Mouse (Mus musculus) embryonic stem cell, embryonic (primary cell): ENCODE results near the gene Bfsp2.
"Not testable (repeated sequence)": the region's sequence is repeated elsewhere in the genome, so short reads cannot be mapped to it uniquely, and the experiment has no call there.

Experiments used
- CTCF ChIA-PET, 4 experiments: fragments of 300-600 bp in 2 of 4; fragments of 350-600 bp in 2 of 4; sonication (Branson Sonifier 250); formaldehyde crosslinking; loops; one replicate each; lab custom pipeline; 2022; ENCODE audit warnings: inconsistent platforms in 2 of 4; lab: Charles Lee
- POLR2A ChIA-PET, 4 experiments: fragments of 300-600 bp in 2 of 4; fragments of 350-600 bp in 2 of 4; sonication (Branson Sonifier 250); formaldehyde crosslinking; loops; one replicate each; lab custom pipeline; 2022; ENCODE audit warnings: antibody characterized with exemption in 4 of 4, inconsistent platforms in 1 of 4; lab: Charles Lee

Gene Bfsp2

GRCm38 (mm10) chr9:103420844-103421243, 59.4 kb downstream of the Bfsp2 start:
- ChIA-PET POLR2A (interaction anchor here in 1 of 4 experiments (0.7 kb wide), 1 partner anchor 72 kb away, joined by 4 read pairs; no protein-coding TSS in a partner anchor), CTCF (interaction anchor here in 1 of 4 experiments (0.6 kb wide), 1 partner anchor 49 kb away, joined by 5 read pairs; no protein-coding TSS in a partner anchor)

- CTCF ChIA-PET: no interaction called here
- POLR2A ChIA-PET: no interaction called here
Measured at GRCm38 (mm10) chr9:103418786-103419185, 61.4 kb downstream of the Bfsp2 start.

- POLR2A ChIA-PET: not testable (repeated sequence)
- CTCF ChIA-PET: interaction anchor here in 1 of 4 experiments (0.6 kb wide), 1 partner anchor 361 kb away, joined by 3 read pairs; no protein-coding TSS in a partner anchor
Measured at GRCm38 (mm10) chr9:103418267-103418666, 62.0 kb downstream of the Bfsp2 start.

GRCm38 (mm10) chr9:103413457-103413856, 66.8 kb downstream of the Bfsp2 start:
- CTCF ChIA-PET: no interaction called here
- POLR2A ChIA-PET: interaction anchor here in 1 of 4 experiments (1.1 to 1.3 kb wide), 2 partner anchors 8 to 14 kb away, joined by 4 read pairs; no protein-coding TSS in a partner anchor

GRCm38 (mm10) chr9:103409119-103409518, 71.1 kb downstream of the Bfsp2 start:
- ChIA-PET POLR2A (no interaction called here), CTCF (no interaction called here)

GRCm38 (mm10) chr9:103408136-103408777, 72.0 kb downstream of the Bfsp2 start:
- POLR2A ChIA-PET: interaction anchor here in 1 of 4 experiments (0.6 kb wide), 1 partner anchor 10 kb away, joined by 3 read pairs; no protein-coding TSS in a partner anchor
- CTCF ChIA-PET: interaction anchor here in 1 of 4 experiments (0.7 kb wide), 1 partner anchor 88 kb away, joined by 3 read pairs; no protein-coding TSS in a partner anchor

GRCm38 (mm10) chr9:103403331-103403973, 76.8 kb downstream of the Bfsp2 start:
- ChIA-PET CTCF (interaction anchor here in 1 of 4 experiments (1.4 kb wide), 1 partner anchor 30 kb away, joined by 3 read pairs; no protein-coding TSS in a partner anchor), POLR2A (no interaction called here)

- POLR2A ChIA-PET: interaction anchor here in 3 of 4 experiments (0.6 to 2.3 kb wide), 8 partner anchors 10 to 732 kb away, joined by 3 to 9 read pairs (median 4); no protein-coding TSS in a partner anchor
- CTCF ChIA-PET: interaction anchor here in 1 of 4 experiments (0.6 kb wide), 1 partner anchor 1026 kb away, joined by 4 read pairs; no protein-coding TSS in a partner anchor
Measured at GRCm38 (mm10) chr9:103398509-103399157, 81.6 kb downstream of the Bfsp2 start.

GRCm38 (mm10) chr9:103393256-103393655, 87.0 kb downstream of the Bfsp2 start:
- ChIA-PET POLR2A (interaction anchor here in 2 of 4 experiments (0.8 to 4.3 kb wide), 11 partner anchors 10 to 88 kb away, joined by 3 to 12 read pairs (median 4); no protein-coding TSS in a partner anchor), CTCF (interaction anchor here in 2 of 4 experiments (0.8 to 1.3 kb wide), 3 partner anchors 34 to 167 kb away, joined by 3 read pairs; no protein-coding TSS in a partner anchor)

- CTCF ChIA-PET: interaction anchor here in 2 of 4 experiments (0.7 to 0.8 kb wide), 2 partner anchors 184 to 436 kb away, joined by 3 to 4 read pairs; no protein-coding TSS in a partner anchor
- POLR2A ChIA-PET: interaction anchor here in 3 of 4 experiments (0.6 to 4.3 kb wide), 7 partner anchors 8 to 39 kb away, joined by 3 to 12 read pairs (median 9); no protein-coding TSS in a partner anchor
Measured at GRCm38 (mm10) chr9:103391796-103392372, 88.3 kb downstream of the Bfsp2 start.

- CTCF ChIA-PET: no interaction called here
- POLR2A ChIA-PET: no interaction called here
Measured at GRCm38 (mm10) chr9:103389261-103389660, 91.0 kb downstream of the Bfsp2 start.

GRCm38 (mm10) chr9:103387011-103387653, 93.1 kb downstream of the Bfsp2 start:
- ChIA-PET POLR2A (interaction anchor here in 2 of 4 experiments (0.6 to 1.4 kb wide), 4 partner anchors 10 to 13 kb away, joined by 3 to 5 read pairs (median 4); no protein-coding TSS in a partner anchor), CTCF (no interaction called here)

GRCm38 (mm10) chr9:103386573-103386972, 93.6 kb downstream of the Bfsp2 start:
- ChIA-PET POLR2A (interaction anchor here in 2 of 4 experiments (0.6 to 1.2 kb wide), 3 partner anchors 10 to 12 kb away, joined by 3 to 5 read pairs (median 5); no protein-coding TSS in a partner anchor), CTCF (no interaction called here)

- ChIA-PET CTCF (no interaction called here), POLR2A (no interaction called here)
Measured at GRCm38 (mm10) chr9:103385600-103385999, 94.6 kb downstream of the Bfsp2 start.

GRCm38 (mm10) chr9:103384141-103384796, 96.0 kb downstream of the Bfsp2 start:
- ChIA-PET CTCF (no interaction called here), POLR2A (interaction anchor here in 2 of 4 experiments (1.0 to 2.0 kb wide), 3 partner anchors 8 to 18 kb away, joined by 3 to 10 read pairs (median 5); partner anchors contain the start of gene Cdv3 (in 1 of the 2))

GRCm38 (mm10) chr9:103383576-103383975, 96.6 kb downstream of the Bfsp2 start:
- ChIA-PET POLR2A (interaction anchor here in 2 of 4 experiments (0.7 to 2.0 kb wide), 8 partner anchors 8 to 176 kb away, joined by 3 to 10 read pairs (median 3); partner anchors contain the start of gene Cdv3 (in 1 of the 2)), CTCF (interaction anchor here in 1 of 4 experiments (0.5 kb wide), 1 partner anchor 289 kb away, joined by 3 read pairs; no protein-coding TSS in a partner anchor)

GRCm38 (mm10) chr9:103382989-103383388, 97.2 kb downstream of the Bfsp2 start:
- CTCF ChIA-PET: interaction anchor here in 1 of 4 experiments (0.5 kb wide), 1 partner anchor 289 kb away, joined by 3 read pairs; no protein-coding TSS in a partner anchor
- POLR2A ChIA-PET: interaction anchor here in 2 of 4 experiments (0.7 to 2.0 kb wide), 9 partner anchors 9 to 585 kb away, joined by 3 to 10 read pairs (median 3); partner anchors contain the start of gene Cdv3 (in 1 of the 2)
